Mouse (Mus musculus) liver, embryonic 16.5 days (tissue): ENCODE measurements around the gene Cdkal1. TPM values are rescaled to one million over a fixed set of nuclear protein-coding genes. Genes with fewer than 3 reads are reported as not detected.
A peak's percentile ranks its signal among the peaks of the same experiment; 100 is the strongest.

ENCODE experiments used
- ATAC-seq: fragments of 200-750 bp; cut with Nextera tagmentation; 2 replicates; pipeline ENCODE4 v1.8.0; 2017; ENCODE audit warnings: low read depth, mild to moderate bottlenecking, moderate number of reproducible peaks, moderate library complexity
- H3K27ac ChIP-seq: fragments of 300-500 bp; sonication (generic); 2 replicates; pipeline ENCODE4 v1.5.1; 2014; ENCODE audit warnings: mild to moderate bottlenecking, low read length
- H3K27me3 ChIP-seq: fragments of 300-500 bp; sonication (generic); 2 replicates; pipeline ENCODE4 v1.6.1; 2014; ENCODE audit warnings: low read depth, low read length, mixed read lengths; ENCODE audit not compliant: control insufficient read depth, insufficient read depth
- H3K36me3 ChIP-seq: fragments of 300-500 bp; sonication (generic); 2 replicates; pipeline ENCODE4 v1.6.1; 2014; ENCODE audit warnings: mild to moderate bottlenecking; ENCODE audit not compliant: control insufficient read depth, insufficient read depth
- H3K4me1 ChIP-seq: fragments of 300-500 bp; sonication (generic); 2 replicates; pipeline ENCODE4 v1.6.1; 2014; ENCODE audit warnings: low read depth, low read length, mixed read lengths; ENCODE audit not compliant: control insufficient read depth
- H3K4me2 ChIP-seq: fragments of 300-500 bp; sonication (generic); 2 replicates; pipeline ENCODE4 v1.6.1; 2014; ENCODE audit warnings: low read depth, low read length, mixed read lengths
- H3K4me3 ChIP-seq: fragments of 300-500 bp; sonication (generic); 2 replicates; pipeline ENCODE4 v1.5.1; 2014; ENCODE audit warnings: low read depth, mild to moderate bottlenecking, low read length
- H3K9ac ChIP-seq: fragments of 300-500 bp; sonication (generic); 2 replicates; pipeline ENCODE4 v1.6.1; 2014; ENCODE audit warnings: low read depth, low read length
- H3K9me3 ChIP-seq: fragments of 300-500 bp; sonication (generic); replicated peaks from 2 replicates; pipeline ENCODE4 v1.6.1; 2016; ENCODE audit warnings: low read length; ENCODE audit not compliant: control insufficient read depth
- WGBS: fragments of 180-500 bp; shearing (Covaris S2); extraction: QIAGEN DNeasy Blood & Tissue Kit; methylation state at CpG from one replicate; pipeline ENCODE4 v1.1.7; 2014; ENCODE audit not compliant: insufficient replicate concordance; 5-methylcytosine and 5-hydroxymethylcytosine counted together
- polyA plus RNA-seq: library from polyadenylated mRNA; unstranded; fragments of >200 nt; fragmentation: Nextera tagmentation; extraction: Ambion mirVana; gene quantifications from 2 replicates; pipeline ENCODE4 v1.2.1, GENCODE M21; 2015

Cdkal1 gene
- 8.9 and 9.3 TPM in 2 replicates for polyA plus RNA-seq

GRCm38 (mm10) chr13:29855281-29856031 is at the start of gene Cdkal1:
TSS of gene Cdkal1 (minus strand) at chr13:29855674.
- Histone ChIP-seq H3K4me2 (peak within 1 kb of the TSS; percentile 80), H3K27ac (peak within 1 kb of the TSS; percentile 78), H3K36me3 (no peaks in the 10 kb centered on the region), H3K4me1 (no peaks in the 10 kb centered on the region; the same call in 1 of the 2 replicates), H3K27me3 (no peaks in the 10 kb centered on the region), H3K9me3 (no peaks in the 10 kb centered on the region), H3K9ac (peak within 1 kb of the TSS; percentile 84), H3K4me3 (peak within 1 kb of the TSS; percentile 83)
- WGBS: under 1% methylated on average over 33 of the region's 33 CpGs
- peak; percentile 83 for ATAC-seq

GRCm38 (mm10) chr13:29903341-29903740 is 47.9 kb upstream of the Cdkal1 start:
- Histone ChIP-seq H3K4me2 (no peak overlapping the region), H3K27me3 (no peaks in the 10 kb centered on the region), H3K4me3 (no peak overlapping the region), H3K9me3 (no peaks in the 10 kb centered on the region), H3K27ac (no peak overlapping the region), H3K4me1 (no peaks in the 10 kb centered on the region), H3K36me3 (no peaks in the 10 kb centered on the region), H3K9ac (no peak overlapping the region)
- 57% methylated on average over 1 of the region's 1 CpGs for WGBS
- ATAC-seq: no peak

- Histone ChIP-seq H3K27ac (no peak overlapping the region), H3K4me3 (no peak overlapping the region), H3K4me1 (no peaks in the 10 kb centered on the region), H3K4me2 (no peak overlapping the region), H3K9ac (no peak overlapping the region), H3K9me3 (no peaks in the 10 kb centered on the region), H3K27me3 (no peaks in the 10 kb centered on the region), H3K36me3 (no peaks in the 10 kb centered on the region)
- 65% methylated on average over 1 of the region's 1 CpGs for WGBS
- ATAC-seq: no peak
These were observed 47.2 kb upstream of the Cdkal1 start for GRCm38 (mm10) chr13:29902676-29903075.

- ATAC-seq: no peak
- no peak overlapping the region for H3K27ac ChIP-seq
- no peak overlapping the region for H3K4me2 ChIP-seq
- no peak overlapping the region for H3K4me3 ChIP-seq
- 55% methylated on average over 4 of the region's 4 CpGs for WGBS
- H3K9ac ChIP-seq: no peak overlapping the region
- no peaks in the 10 kb centered on the region for H3K4me1 ChIP-seq
- no peaks in the 10 kb centered on the region for H3K9me3 ChIP-seq
- no peaks in the 10 kb centered on the region for H3K27me3 ChIP-seq
- H3K36me3 ChIP-seq: no peaks in the 10 kb centered on the region
These were observed 46.2 kb upstream of the Cdkal1 start for GRCm38 (mm10) chr13:29901641-29902040.

GRCm38 (mm10) chr13:29866780-29867179 is 11.3 kb upstream of the Cdkal1 start:
- 78% methylated on average over 3 of the region's 3 CpGs for WGBS
- no peaks in the 10 kb centered on the region for H3K36me3 ChIP-seq
- no peak for ATAC-seq

DNA sequence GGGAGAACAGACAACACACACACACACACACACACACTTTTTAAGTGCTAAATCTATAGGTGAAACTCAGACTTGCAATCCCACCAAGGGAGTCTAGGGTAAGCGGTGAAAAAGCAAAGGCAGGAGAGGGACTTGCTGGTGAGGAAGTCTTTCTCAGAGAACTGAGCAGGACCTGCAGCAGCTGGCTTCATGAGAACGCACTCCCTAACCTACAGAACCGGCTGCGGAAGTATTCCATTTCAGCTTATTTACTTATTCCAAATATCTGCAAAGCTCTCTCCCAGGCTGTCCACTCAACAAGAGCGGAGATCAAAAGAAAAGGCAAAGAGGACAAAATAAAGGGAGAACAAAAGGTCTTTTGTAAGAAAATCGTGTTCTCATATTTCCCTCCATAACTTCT is 8.9 kb upstream of the Cdkal1 start:
- Histone ChIP-seq H3K27me3 (no peaks in the 10 kb centered on the region), H3K36me3 (no peaks in the 10 kb centered on the region), H3K4me3 (no peak overlapping the region), H3K9ac (no peak overlapping the region), H3K27ac (no peak overlapping the region), H3K9me3 (no peaks in the 10 kb centered on the region), H3K4me2 (no peak overlapping the region), H3K4me1 (no peaks in the 10 kb centered on the region)
- no peak for ATAC-seq
- WGBS: 68% methylated on average over 6 of the region's 6 CpGs

More at GRCm38 (mm10) chr13:29866780-29867179, 11.3 kb upstream of the Cdkal1 start:
- H3K27me3 ChIP-seq: no peaks in the 10 kb centered on the region
- H3K9ac ChIP-seq: no peak overlapping the region
- no peak overlapping the region for H3K4me2 ChIP-seq
- H3K9me3 ChIP-seq: no peaks in the 10 kb centered on the region
- H3K27ac ChIP-seq: no peak overlapping the region
- no peaks in the 10 kb centered on the region for H3K4me1 ChIP-seq
- H3K4me3 ChIP-seq: no peak overlapping the region

GRCm38 (mm10) chr13:29860087-29860486 is 4.6 kb upstream of the Cdkal1 start:
- Histone ChIP-seq H3K9ac (no peak overlapping the region), H3K4me1 (no peaks in the 10 kb centered on the region), H3K9me3 (no peaks in the 10 kb centered on the region), H3K27ac (no peak overlapping the region), H3K27me3 (no peaks in the 10 kb centered on the region), H3K36me3 (no peaks in the 10 kb centered on the region), H3K4me3 (no peak overlapping the region), H3K4me2 (no peak overlapping the region)
- 57% methylated on average over 2 of the region's 2 CpGs for WGBS
- no peak for ATAC-seq

GRCm38 (mm10) chr13:29857436-29857835 is 2.0 kb upstream of the Cdkal1 start:
- Histone ChIP-seq H3K4me3 (no peak overlapping the region), H3K27me3 (no peaks in the 10 kb centered on the region), H3K4me2 (no peak overlapping the region), H3K27ac (no peak overlapping the region), H3K4me1 (no peaks in the 10 kb centered on the region; the same call in 1 of the 2 replicates), H3K36me3 (no peaks in the 10 kb centered on the region), H3K9me3 (no peaks in the 10 kb centered on the region), H3K9ac (no peak overlapping the region)
- 13% methylated on average over 4 of the region's 4 CpGs for WGBS
- ATAC-seq: 0 out of 2 replicates have a peak, but pooled peaks have one; percentile 27

DNA sequence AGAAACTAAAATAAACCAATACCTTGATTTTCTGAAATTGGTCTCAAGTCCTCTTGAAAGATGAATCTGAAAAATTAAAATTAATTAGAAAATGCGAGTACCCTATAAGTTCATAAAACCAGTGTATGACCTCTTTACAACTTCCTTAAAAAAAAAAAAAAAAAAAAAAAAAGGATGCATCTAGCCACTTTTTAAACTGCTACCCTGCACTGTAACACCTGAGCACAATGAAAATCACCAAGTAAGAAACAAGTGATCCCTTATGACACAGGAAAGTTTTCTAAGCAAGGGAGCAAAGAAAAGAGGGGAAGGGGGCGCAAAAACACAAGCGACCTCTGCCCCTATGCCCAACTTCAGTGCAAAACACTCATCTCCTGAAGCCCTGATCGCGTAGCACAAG is 598 bp downstream of the Cdkal1 start:
- Histone ChIP-seq H3K4me2 (peak overlapping the region; percentile 80), H3K9me3 (no peaks in the 10 kb centered on the region), H3K4me3 (peak overlapping the region; percentile 83), H3K9ac (peak overlapping the region; percentile 84), H3K4me1 (no peaks in the 10 kb centered on the region; the same call in 1 of the 2 replicates), H3K27me3 (no peaks in the 10 kb centered on the region), H3K27ac (peak overlapping the region; percentile 78), H3K36me3 (peaks cover under 1% of the 10 kb centered on the region; the same call in 1 of the 2 replicates)
- ATAC-seq: no peak
- WGBS: under 1% methylated on average over 5 of the region's 5 CpGs
